Mouse (Mus musculus) left cerebral cortex, postnatal 10 days (tissue): ENCODE data around the gene Ak7. TPM values are rescaled to one million over a fixed set of nuclear protein-coding genes. Genes with fewer than 3 reads are reported as not detected.

Experiments used
- DNase-seq, 2 experiments: peaks; one replicate each; pipeline ENCODE4 v3.0.0; 2021 to 2022; ENCODE audit warnings: low spot score in 2 of 2, mixed read lengths in 1 of 2; ENCODE audit errors: extremely low spot score in 1 of 2
- intact Hi-C: fragments of 180-260 bp; cut with DNase I; formaldehyde crosslinking; loops from one replicate; pipeline ENCODE4 v1.15.1; 2025
- total RNA-seq, 2 experiments: library from RNA; stranded (reverse); gene quantifications; 2 replicates each; pipeline ENCODE4 v1.2.3; 2021

The Ak7 gene
- total RNA-seq, 2 experiments from 2014 or later, result 0.36 to 0.41 TPM

DNA sequence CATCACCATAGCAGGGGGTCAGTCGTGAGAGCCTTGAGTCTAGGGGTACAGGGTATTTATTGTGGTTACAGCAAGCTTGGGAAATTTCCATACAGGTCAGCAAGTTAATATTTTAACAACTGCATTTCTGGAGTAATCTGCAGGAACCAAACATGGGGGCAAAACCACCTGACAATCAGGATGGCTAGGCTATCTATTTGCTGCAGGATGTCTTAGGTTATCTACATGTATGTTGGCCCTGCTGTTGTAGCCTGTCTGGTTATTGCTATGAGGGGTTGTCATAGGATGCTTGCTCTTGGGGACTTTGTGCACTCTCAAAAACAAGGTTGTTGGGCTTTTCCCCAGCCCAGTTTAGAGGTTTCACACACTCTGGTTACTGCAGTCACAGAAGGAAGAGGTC lies 18.8 kb downstream of the Ak7 start:
- intact Hi-C loops, result loop anchor here (5.0 kb wide), 2 partner anchors 42 to 227 kb away; partner anchors contain the start of gene Gskip
- DNase-seq, result no peak

DNA sequence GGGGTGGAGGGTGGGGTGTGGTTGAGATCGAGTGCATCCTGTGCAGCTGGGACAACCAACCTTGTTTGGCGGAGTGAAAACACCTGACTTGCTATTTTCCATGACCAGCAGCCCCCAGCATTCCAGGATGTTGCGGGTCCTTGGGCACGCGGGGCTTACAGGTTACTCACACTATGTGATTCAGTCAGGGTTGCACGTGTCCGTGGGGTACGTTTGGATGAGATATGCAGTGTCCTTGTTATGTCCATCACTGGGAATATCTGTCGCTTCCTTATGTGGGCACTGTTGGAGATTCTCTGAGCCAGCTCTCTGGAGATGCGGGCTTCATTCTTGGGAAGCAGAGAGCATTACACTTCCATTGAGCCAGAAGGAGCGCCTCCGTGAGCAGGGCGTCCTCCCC lies 20.0 kb downstream of the Ak7 start:
- intact Hi-C loops, result loop anchor here (5.0 kb wide), 1 partner anchor 228 kb away; no protein-coding TSS in a partner anchor
- DNase-seq, result no peak

DNA sequence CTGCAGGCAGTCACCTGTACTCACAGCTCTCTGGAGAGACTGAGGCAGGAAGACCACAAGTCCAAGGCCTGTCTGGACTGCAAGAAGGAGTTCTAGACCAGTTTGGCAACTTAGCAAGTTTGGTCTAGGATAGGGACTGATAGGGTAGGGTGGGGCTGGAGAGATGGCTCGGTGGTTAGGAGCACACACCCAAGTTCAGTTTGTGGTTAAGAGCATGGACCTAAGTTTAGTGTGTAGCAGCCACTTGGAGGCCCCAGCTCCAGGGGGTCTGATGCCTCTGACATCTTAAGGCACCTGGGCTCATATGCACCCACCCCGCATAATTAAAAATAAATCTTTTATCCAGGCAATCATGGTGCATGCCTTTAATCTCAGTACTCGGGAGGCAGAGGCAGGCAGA lies 21.5 kb downstream of the Ak7 start:
- no peak for DNase-seq
- intact Hi-C loops, result loop anchor here (5.0 kb wide), 1 partner anchor 230 kb away; no protein-coding TSS in a partner anchor

DNA sequence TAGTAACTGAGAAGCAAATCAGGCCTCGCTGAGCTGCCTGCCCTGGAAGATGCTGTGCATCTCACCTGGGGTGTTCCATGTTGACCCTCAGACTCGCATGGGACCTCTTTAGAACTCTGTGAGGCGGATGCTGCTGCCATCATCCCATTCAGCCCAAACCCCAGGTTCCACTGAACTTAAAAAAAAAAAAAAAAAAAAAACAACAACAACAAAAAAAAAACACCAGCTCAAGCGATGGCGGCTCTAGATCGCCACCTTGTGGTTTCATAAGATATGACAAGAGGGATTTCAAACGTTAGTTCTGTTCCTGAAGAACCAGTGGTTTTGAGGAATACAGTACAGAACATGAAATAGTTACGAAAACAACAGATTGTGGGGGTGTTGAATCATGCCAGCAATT lies 22.2 kb downstream of the Ak7 start:
- DNase-seq, result peak in 1 of 2 experiments; percentile 25
- intact Hi-C loops, result loop anchor here (5.0 kb wide), 1 partner anchor 231 kb away; no protein-coding TSS in a partner anchor

DNA sequence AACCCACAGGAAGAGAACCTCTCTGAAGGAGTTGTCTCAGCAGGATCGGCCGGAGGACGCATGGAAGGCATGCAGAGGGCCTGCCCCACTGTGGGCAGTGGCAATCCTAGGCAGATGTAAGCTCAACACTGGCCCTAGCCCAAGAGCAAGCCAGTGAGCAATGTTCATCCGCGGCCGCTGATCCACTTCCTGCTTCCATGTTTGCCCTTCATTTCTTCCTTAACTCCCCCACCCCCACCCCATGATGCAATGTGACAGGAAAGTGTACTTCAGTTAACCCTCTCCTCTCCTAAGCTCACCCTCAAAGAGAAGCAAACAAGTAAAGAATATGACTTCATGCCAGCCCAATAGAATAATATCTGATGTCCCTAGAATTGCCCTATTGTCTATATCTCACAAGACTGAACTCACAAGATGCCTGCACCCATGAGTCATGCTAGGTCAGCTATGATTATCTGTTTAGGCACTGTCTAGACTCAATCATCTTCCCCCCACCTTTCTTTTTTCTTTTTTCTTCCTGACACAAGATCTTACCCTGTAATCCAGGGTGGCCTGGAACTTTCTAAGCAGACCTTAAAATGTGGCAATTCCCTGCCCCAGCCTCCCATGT lies 25.2 kb downstream of the Ak7 start:
- intact Hi-C loops, result no loop called here
- DNase-seq, result no peak

DNA sequence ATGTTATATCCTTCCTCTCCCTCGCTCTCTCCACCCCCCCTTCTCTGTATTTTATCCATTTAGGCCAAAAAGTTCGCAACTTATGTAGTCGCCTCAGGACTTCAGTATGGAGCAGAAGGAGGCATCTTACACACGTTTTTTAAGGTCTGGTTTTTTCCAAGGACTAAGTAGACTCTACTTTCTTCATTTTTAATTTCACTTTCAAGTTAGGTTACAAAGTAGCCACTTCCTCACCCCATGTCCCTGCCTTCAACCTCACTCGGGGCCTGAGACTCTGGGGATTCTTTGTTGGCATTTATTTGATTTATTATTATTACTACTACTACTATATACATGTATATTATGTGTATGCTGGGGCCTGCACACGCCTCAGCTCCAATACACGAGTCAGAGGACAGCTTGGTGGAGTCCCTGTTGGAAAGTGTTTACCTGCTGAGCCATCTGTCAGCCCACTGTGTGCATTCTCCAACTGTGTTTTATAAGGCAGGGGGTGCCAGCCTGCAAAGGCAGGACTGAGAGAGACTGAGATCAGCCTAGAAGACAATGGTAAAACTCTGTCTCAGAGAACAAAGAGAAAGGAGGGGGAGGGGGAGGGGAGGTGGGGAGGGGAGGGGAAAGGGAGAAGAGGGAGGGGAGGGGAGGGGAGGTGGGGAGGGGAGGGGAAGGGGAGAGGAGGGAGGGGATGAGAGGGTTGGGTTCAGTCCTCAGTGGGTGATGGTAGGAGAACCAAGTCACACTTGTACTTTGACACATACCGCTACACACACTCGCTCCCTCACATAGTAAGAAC lies 27.8 kb downstream of the Ak7 start:
- no peak for DNase-seq
- intact Hi-C loops, result no loop called here

DNA sequence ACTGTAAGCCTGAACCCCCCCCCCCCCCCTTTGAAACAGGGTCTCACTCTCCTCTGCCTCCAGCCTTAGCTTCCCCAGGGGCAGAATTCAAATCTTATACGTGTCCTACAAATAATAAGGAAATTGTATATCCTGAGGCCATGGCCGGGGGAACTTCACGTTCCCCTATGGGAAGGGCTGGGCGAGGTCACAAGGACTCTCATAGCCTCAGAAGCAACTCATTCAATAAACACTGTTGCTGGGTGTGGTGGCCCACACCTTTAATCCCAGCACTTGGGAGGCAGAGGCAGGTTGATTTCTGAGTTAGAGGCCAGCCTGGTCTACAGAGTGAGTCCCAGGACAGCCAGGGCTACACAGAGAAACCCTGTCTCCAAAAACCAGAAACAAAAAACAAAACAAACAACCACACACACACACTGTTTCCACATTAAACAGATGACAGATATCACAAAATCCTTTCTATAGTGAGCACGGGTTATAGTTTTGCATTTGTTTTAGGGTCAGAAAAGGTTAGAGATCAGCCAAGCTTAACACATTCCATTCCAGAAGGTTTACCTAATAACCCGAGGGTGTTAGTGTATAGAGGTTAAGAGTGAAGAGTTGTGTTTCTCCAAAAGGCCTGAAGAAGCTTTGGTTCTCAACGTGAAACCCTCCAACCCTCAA lies 29.6 kb downstream of the Ak7 start:
- DNase-seq, result no peak
- intact Hi-C loops, result no loop called here

DNA sequence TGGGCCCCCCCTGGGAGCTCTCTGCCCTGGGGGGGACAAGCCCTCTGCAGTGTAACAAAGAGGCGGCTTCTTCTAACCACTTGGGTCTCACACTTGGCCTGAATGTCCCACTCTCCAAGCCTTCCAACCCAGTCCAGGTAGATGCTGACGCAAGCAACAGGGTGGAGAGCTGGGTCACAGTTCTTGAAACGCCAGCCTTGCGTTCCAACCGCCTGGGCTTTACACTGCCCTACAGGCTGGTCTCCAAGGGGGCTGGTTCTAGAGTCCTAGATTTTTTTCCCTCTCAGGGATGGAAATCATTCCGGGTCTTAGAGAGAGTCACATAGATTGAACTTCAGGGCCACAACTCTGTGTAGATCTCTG lies 30.1 kb downstream of the Ak7 start:
- DNase-seq, result no peak
- intact Hi-C loops, result no loop called here

DNA sequence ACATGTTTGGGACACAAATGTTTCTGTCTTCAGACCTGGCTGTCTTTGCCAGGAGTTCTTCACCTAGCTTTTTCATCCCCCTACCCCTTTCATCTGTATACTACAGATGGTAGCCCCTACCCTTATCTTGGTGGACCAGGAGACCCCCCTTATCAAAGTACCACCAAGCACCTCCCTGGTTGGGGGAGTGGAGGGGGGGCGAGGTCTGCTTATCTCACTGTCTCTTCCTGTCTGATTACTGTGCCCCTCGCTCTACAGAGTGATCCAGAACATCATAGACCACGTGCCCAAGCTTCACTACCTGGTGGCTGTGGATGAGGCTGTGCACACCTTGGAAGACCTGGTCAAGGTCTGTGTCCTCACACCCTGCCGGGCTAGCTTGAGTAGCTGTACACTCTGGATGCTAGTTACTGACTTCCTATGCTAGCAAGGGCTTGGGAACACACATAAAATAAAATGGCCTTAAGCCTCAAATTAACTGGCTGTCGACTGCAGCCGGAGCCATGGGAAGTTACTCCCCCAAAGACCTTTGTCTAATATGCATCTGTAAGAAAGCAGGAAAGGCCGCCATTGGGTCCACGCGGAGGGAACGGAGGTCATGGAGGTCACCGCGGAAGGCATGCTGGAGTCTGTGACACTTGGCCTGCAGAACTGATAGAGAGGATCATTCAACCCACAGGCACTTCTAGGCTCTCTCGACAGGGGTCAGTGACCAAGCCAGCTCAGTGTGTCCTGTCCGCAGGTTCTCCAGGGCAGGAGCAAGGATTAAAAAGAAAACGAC lies 32.7 kb downstream of the Ak7 start:
- intact Hi-C loops, result no loop called here
- no peak for DNase-seq

DNA sequence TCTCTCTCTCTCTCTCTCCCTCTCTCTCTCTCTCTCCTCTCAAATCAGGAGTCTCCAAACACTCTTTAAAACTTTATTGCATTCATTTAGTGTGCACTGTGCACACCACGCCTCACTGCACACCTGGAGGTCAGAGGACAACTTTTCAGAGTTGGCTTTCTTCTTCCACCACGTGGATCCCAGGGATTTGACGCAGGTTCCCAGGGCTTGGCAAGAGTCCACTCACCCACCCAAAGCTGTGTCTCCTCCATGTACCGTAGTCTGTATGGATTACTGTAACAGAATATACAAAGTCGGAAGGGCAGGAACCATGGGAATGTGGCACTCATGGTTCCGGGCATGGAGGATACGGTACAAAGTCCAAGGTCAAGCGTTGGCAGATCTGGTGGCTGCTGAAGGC lies 33.9 kb downstream of the Ak7 start:
- no peak for DNase-seq
- intact Hi-C loops, result no loop called here

DNA sequence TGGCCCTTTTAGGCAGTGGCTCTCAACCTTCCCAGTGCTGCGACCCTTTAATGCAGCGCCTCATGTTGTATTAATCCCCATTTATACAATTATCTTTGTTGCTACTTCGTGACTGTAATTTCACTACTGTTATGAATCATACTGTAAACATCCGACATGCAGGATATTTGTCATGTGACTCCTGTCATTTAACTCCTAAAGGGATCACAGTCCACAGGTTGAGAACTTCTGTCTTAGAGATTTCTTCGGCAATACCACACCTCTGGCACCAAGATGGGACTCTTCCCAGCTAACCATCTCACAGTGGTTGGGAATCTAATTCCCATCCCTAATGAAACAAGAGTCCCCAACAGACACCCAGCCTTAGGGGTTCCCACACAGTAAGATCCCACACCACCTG lies 42.3 kb downstream of the Ak7 start:
- no peak for DNase-seq
- intact Hi-C loops, result no loop called here

DNA sequence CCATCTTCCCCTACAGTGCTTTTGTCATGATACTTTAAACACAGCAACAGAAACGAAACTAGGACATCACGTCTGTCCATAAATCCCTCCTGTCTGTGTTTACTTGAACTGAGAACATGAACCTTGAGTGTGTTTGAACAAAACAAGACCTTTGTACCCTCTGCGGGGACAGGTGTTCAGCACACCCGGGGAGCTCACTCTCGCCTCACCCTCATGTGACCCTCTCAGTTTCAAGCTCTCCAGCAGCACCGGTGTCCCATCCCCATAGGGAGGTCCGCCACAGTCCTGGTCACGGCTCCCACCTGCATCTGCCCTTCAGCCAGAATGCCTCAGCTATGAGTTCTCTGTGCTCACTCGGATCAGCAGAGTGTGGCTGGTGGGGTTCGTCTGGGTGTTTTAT lies 48.0 kb downstream of the Ak7 start:
- no peak for DNase-seq
- intact Hi-C loops, result no loop called here

DNA sequence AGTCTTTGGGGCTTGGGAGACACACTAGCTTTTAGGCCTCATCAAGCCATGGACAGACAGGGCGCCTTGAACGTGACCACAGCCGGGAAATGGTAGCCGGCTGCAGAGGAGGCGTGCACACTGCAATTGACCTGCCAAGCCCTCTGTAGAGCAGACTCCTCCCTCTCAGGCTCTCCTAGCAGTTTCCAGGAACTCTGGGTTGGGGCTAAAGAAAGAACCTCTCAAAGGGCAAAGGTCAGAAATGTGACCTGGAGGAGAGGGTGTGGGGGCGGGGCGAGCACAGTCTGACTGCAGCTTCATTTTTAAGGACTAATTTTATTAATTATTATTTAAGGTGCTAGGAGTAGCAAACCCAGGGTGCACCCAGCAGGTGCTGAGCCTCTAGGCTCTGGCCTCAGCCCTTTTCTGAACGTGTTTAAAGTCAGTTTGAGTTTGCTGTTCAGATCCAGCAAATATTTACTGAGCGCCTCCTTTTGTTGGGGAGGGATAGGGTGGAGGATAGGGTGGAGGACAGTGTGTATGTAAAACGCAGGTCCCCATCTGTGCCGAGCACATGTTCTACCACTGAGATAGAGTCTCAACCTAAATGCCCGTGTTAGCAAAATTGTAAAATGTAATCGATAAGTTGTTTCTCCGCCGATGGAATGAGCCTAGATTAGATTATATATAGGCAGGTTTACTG lies 52.2 kb downstream of the Ak7 start:
- no peak for DNase-seq
- intact Hi-C loops, result no loop called here

DNA sequence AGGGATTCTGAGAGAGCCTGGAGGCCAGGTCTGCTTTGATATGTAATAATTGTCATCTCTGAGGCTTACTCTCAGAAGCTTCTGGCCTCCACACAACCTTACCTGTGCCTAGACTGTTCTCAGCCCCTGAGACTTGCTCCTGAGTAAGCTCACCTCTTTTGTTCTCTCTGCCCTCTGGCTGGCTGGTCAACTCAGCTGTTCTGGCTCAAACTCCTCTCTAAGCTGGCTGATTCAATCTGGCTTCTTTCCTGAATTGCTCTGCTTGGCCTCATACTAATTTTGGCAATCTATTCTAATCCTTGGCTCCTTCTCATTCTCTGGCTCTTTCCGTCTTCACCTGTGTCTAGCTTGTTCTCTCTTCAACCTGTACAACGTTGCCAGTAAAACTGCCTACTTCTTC lies 53.1 kb downstream of the Ak7 start:
- no peak for DNase-seq
- intact Hi-C loops, result no loop called here

DNA sequence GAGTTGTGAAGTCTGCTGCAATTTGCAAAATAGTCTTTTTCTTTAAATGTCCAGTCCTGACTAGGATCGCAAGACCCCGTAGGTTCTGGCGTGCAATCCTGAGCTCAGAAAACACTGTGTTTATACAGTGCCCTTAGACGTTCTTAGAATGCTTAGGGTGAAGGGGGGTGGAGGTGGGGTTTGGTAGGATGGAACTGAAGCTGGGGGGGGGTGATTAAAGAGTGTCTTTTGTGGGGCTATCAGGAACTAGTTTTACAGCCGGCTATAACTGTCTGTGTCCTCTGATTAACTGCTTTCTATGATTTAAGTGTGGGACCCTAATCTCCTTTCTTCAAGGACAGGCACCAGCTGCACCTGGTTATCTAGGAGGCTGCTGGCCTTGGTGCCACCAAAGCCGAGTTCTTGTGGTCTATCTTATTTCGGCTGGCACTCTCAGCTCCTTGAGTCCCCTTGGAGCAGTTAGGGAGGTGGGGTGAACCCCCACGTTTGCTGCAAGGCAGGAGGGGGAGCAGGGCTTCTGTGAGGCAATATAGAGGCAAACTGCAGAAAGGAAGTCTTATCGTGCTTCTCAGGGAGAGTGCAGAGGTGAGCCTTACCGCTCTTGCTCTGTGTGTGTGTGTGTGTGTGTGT lies 54.2 kb downstream of the Ak7 start:
- intact Hi-C loops, result no loop called here
- no peak for DNase-seq

DNA sequence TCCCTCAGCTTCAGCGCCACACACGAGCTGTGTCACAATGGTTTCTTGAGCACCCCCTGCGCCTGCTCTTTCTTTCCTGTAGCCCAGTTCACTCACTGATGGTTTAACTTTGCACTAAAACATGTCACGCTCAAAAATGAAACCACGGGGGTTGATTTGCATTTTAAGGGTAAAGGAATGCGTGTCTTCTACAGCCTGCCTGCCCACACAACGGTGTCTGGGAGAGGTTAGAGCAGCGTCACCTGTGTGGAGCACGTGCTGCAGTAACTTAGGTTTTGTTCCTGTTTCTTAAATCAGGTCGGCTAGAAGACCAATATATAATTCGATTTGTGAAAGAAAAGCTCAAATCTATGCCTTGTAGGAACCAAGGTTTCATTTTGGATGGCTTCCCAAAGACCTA lies 55.4 kb downstream of the Ak7 start:
- DNase-seq, result no peak
- intact Hi-C loops, result no loop called here

DNA sequence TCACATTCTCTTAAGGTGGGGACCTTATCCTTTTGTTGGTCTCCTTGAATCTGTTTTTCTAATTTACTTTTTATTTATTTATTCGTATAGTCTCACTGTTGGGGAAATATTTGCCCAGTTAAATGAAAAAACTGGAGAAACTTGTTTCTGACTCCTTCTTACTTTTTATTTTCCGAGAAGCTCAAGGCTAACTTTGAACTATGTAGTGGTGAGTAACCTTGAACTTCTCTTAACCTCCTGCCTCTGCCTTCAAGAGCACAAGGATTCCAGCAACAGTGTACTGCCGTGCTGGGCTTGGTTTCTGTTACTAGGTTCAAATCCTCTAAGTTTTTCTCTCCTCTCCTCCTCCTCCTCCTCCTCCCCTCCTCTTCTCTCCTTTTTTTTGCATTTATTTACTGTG lies 55.9 kb downstream of the Ak7 start:
- intact Hi-C loops, result no loop called here
- no peak for DNase-seq

DNA sequence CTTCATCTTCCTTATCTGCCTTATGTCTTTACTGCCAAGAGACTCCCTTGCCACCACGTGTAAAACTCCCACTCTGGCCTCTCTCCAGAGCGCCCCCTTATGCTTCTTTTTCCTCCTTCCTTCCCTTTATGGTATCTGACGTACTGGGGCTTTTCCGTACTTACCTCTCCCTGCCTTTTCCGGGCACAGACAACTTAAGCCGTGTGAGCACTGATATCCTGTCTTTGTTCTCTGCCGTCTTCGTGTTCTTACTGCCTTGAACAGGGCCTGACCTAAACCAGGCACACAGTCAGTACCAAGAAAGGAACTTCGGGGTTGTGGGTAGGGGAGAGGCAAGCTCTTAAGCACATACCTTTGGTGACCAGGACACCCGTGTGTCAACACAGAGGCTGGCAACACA lies 63.9 kb downstream of the Ak7 start:
- intact Hi-C loops, result no loop called here
- no peak for DNase-seq
